Mouse (Mus musculus) midbrain, postnatal 0 days (tissue): ENCODE measurements around the gene Scyl1. TPM values are rescaled to one million over a fixed set of nuclear protein-coding genes. Genes with fewer than 3 reads are reported as not detected.

Experiments used
- ATAC-seq: fragments of 200-750 bp; cut with Nextera tagmentation; 2 replicates; pipeline ENCODE4 v1.8.0; 2017; ENCODE audit warnings: moderate number of reproducible peaks, mild to moderate bottlenecking, moderate TSS enrichment, moderate library complexity; ENCODE audit not compliant: low FRiP score
- DNase-seq: peaks from one replicate; pipeline ENCODE4 v3.0.0-alpha.2; 2015; ENCODE audit warnings: low spot score
- H3K27ac ChIP-seq: fragments of 300-500 bp; sonication (generic); 2 replicates; pipeline ENCODE4 v1.5.1; 2014; ENCODE audit warnings: low read depth, mild to moderate bottlenecking, low read length, mixed read lengths
- H3K27me3 ChIP-seq: fragments of 300-500 bp; sonication (generic); 2 replicates; pipeline ENCODE4 v1.6.1; 2014; ENCODE audit warnings: low read length, control low read depth, mixed read lengths; ENCODE audit not compliant: insufficient read depth
- H3K36me3 ChIP-seq: fragments of 300-500 bp; sonication (generic); 2 replicates; pipeline ENCODE4 v1.6.1; 2014; ENCODE audit warnings: low read length, control low read depth, mixed read lengths; ENCODE audit not compliant: insufficient read depth
- H3K4me1 ChIP-seq: fragments of 300-500 bp; sonication (generic); 2 replicates; pipeline ENCODE4 v1.6.1; 2014; ENCODE audit warnings: mild to moderate bottlenecking, control low read depth, antibody characterized with exemption, low read length, mixed read lengths; ENCODE audit not compliant: insufficient read depth
- H3K4me2 ChIP-seq: fragments of 300-500 bp; sonication (generic); 2 replicates; pipeline ENCODE4 v1.6.1; 2014; ENCODE audit warnings: low read depth, mild to moderate bottlenecking, low read length, mixed read lengths; ENCODE audit not compliant: poor library complexity, severe bottlenecking
- H3K4me3 ChIP-seq: fragments of 300-500 bp; sonication (generic); 2 replicates; pipeline ENCODE4 v1.5.1; 2014; ENCODE audit warnings: low read depth, mild to moderate bottlenecking, low read length, moderate library complexity
- H3K9ac ChIP-seq: fragments of 300-500 bp; sonication (generic); replicated peaks from 2 replicates; pipeline ENCODE4 v1.6.1; 2014; ENCODE audit warnings: mild to moderate bottlenecking, low read length, moderate library complexity, mixed read lengths; ENCODE audit not compliant: poor library complexity, severe bottlenecking
- H3K9me3 ChIP-seq: fragments of 300-500 bp; sonication (generic); 2 replicates; pipeline ENCODE4 v1.6.1; 2016; ENCODE audit warnings: low read length, control low read depth
- CTCF ChIP-seq: IDR thresholded peaks from 2 replicates; pipeline ENCODE4 v1.5.1; 2016; ENCODE audit warnings: antibody characterized with exemption, mild to moderate bottlenecking
- WGBS: fragments of 180-500 bp; shearing (Covaris S2); extraction: QIAGEN DNeasy Blood & Tissue Kit; methylation state at CpG from one replicate; pipeline ENCODE4 v1.1.7; 2014; 5-methylcytosine and 5-hydroxymethylcytosine counted together
- polyA plus RNA-seq: library from polyadenylated mRNA; unstranded; fragments of >200 nt; fragmentation: Nextera tagmentation; extraction: Ambion mirVana; gene quantifications from 2 replicates; pipeline ENCODE4 v1.2.1, GENCODE M21; 2015
- total RNA-seq: library from RNA; depleted of rRNA; stranded (reverse); fragments of >200 nt; gene quantifications from 2 replicates; pipeline ENCODE4 v1.2.3, GENCODE M21; 2014

The Scyl1 gene
- total and polyA plus RNA-seq, 2 experiments from 2014 or later, result 85.8 to 108 TPM

DNA sequence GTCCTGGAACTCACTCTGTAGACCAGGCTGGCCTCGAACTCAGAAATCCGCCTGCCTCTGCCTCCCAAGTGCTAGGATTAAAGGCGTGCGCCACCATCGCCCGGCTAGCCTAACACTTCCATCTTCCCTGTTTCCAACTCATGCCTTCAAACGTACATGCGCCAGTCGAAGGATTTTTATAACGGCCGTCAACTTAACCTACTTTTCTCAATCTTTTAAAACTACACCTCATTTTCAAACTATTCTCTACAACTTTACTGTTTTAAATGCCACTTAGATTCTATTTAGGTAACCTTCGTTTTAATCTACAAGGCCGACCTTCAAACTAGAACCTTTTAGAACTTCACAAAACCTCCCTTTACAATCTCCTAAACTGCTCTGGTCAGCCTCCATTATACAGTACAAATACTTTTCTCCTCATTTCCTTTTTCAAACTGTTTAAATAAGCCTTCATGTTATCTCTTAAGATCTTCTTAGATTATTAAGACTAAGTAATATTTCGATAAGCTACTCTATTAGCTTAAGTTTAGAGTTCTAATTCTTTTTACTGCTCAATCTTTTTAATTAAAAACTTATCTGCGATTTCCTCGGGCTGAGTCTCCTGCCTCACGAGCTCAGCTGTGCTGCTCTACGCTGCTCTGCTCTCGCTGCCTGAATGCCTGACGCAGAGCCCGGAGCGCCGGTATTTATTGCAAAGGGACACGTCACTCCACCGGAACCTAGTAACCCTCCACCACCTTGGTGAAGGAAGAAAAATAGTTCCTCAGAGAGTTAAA, 31.0 kb upstream of the Scyl1 start:
- peaks cover 6% of the 10 kb centered on the region; the same call in 1 of the 2 replicates for H3K4me1 ChIP-seq
- TF ChIP-seq CTCF, result no peak
- WGBS, result under 1% methylated on average over 25 of the region's 25 CpGs
- H3K4me2 ChIP-seq, result peak overlapping the region; percentile 64
- H3K9me3 ChIP-seq, result no peaks in the 10 kb centered on the region
- H3K9ac ChIP-seq, result peak overlapping the region; percentile 91
- peaks cover 9% of the 10 kb centered on the region for H3K36me3 ChIP-seq
- DNase-seq (peak; percentile 97), ATAC-seq (peak; percentile 53; the same call in 1 of the 2 replicates)
- H3K4me3 ChIP-seq, result peak overlapping the region; percentile 89
- no peaks in the 10 kb centered on the region for H3K27me3 ChIP-seq
- H3K27ac ChIP-seq, result peak overlapping the region; percentile 100

DNA sequence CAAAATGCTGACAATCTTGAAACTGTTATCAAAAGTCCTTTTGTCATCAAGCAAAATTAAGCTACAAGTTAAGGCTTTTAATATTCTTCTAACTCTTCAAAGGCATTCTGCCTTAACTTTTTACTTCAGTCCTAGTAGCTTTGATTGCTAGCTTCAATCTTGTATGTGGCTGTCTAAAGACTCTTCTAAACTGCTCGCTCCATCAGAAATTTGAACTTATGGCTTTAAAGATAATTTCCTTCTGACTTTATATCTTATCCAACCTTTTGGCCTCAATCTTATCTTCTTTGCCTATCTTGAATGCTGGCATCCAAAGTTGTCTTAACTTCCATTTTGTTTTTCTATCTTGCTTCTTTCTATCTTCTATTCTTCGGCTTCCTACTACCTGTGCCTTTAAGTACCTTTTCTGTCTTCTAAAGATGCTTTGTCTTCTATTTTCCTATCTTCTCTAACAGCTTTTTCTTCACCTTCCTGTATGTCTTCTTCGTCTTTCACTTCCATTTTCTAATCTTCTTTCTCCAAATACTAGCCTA, 30.3 kb upstream of the Scyl1 start:
- no peaks in the 10 kb centered on the region for H3K27me3 ChIP-seq
- peaks cover 14% of the 10 kb centered on the region for H3K36me3 ChIP-seq
- H3K4me1 ChIP-seq, result peaks cover 6% of the 10 kb centered on the region; the same call in 1 of the 2 replicates
- peak overlapping the region; percentile 64 for H3K4me2 ChIP-seq
- no peak for TF ChIP-seq CTCF
- DNase-seq (no peak), ATAC-seq (no peak)
- peak overlapping the region; percentile 89 for H3K4me3 ChIP-seq
- peak overlapping the region; percentile 91 for H3K9ac ChIP-seq
- no peaks in the 10 kb centered on the region for H3K9me3 ChIP-seq
- peak overlapping the region; percentile 100 for H3K27ac ChIP-seq
- 3% methylated on average over 3 of the region's 3 CpGs for WGBS

DNA sequence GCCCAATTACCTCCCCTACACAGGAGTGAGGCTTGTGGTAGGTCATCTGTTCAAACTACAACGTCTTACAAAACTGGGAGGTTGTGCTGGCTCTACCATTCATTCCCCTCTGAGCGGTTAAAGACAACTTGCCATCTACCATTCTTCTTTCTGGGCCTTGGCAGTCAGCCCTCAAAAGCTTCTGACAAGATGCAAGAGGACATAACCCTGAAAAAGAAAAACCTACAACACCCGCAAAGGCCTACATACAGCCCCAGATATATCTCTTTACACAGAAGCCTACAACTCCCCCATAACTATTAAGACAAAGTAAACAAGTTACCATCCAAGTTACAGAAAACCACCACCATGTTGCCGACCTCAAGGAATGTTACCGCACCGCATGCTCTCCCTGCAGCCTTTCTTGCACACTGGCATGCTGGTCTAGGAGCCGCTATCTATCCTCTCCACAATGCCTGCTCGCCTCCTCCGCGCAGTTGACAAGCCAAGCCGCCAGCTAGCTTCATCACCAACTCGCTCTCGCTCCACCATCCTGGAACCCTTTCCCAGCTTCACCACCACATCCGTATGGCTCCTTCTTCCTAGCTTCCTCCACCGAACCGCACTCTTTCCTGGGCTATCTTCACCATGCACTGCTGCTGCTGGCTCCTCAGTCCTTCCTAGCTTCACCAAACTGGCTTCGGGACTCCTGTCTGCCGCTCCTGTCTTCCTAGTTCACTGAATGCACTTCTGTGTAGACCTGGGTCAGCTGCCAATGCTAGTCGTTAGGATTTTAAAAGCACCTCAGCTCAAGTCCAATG, 29.6 kb upstream of the Scyl1 start:
- no peaks in the 10 kb centered on the region for H3K27me3 ChIP-seq
- peaks cover 20% of the 10 kb centered on the region for H3K36me3 ChIP-seq
- H3K27ac ChIP-seq, result peak overlapping the region; percentile 100
- H3K9me3 ChIP-seq, result no peaks in the 10 kb centered on the region
- H3K4me1 ChIP-seq, result peaks cover 10% of the 10 kb centered on the region; the same call in 1 of the 2 replicates
- H3K4me3 ChIP-seq, result peak overlapping the region; percentile 89
- H3K9ac ChIP-seq, result peak overlapping the region; percentile 91
- ATAC-seq (no peak), DNase-seq (no peak)
- peak overlapping the region; percentile 64 for H3K4me2 ChIP-seq
- under 1% methylated on average over 19 of the region's 19 CpGs for WGBS
- TF ChIP-seq CTCF, result no peak

DNA sequence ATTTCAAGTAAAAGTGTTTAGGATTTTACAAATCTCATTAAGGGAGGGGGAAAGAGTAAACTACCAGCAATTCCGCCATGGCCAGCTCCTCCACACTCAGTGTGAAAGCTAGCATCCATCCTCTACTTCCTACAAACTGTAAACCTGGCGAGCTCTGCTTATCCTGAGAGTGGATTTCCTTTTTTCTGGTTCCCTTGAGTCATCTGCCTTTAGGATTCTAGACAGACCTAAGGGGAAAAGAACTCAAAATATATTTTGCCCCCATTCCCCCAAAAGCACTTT, 29.1 kb upstream of the Scyl1 start:
- H3K4me2 ChIP-seq, result peak overlapping the region; percentile 64
- no peak for TF ChIP-seq CTCF
- DNase-seq, result no peak
- ATAC-seq, result no peak
- H3K9me3 ChIP-seq, result no peaks in the 10 kb centered on the region
- peaks cover 22% of the 10 kb centered on the region for H3K36me3 ChIP-seq
- H3K27me3 ChIP-seq, result no peaks in the 10 kb centered on the region
- H3K9ac ChIP-seq, result peak overlapping the region; percentile 91
- H3K4me3 ChIP-seq, result peak overlapping the region; percentile 89
- WGBS, result 0% methylated on average over 2 of the region's 2 CpGs
- peak overlapping the region; percentile 100 for H3K27ac ChIP-seq
- peaks cover 10% of the 10 kb centered on the region; the same call in 1 of the 2 replicates for H3K4me1 ChIP-seq

DNA sequence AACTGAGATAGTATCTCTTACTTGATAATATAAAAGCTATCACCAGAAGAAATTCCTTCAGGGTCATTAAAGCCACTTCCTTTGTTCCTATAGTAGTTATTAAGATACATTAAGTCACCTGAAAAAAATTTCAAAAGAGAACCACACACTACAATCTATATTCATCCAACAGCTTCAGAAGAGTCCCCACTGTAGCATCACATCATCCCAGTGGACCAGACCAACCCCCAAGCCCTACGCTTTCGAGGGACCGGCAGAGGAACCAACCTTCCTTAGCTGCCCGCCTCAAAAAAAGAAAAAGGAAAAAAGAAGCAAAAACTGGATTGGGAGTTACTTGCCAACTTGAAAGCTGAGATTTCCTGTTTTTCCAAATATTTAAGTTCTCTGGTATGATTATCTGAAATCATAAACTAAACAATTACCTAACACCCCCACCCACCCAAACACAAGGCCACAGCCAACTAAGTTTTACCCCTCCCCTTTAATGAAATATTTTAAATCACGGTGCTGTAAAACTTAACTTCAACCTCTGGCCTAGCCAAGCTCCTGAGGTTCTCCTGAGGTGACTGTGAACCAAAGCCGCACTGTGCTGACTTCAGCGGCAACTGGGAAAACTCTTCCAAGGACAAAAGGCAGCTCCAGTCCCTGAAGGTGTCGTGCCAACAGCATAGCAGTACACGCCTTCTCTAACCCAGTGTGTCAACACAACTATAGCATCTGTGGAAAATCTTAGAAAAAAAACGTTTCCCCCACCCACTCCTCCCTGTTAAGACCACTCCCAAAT, 28.5 kb upstream of the Scyl1 start:
- Histone ChIP-seq H3K27ac (peak overlapping the region; percentile 100), H3K9ac (peak overlapping the region; percentile 91), H3K4me2 (peak overlapping the region; percentile 64), H3K36me3 (peaks cover 28% of the 10 kb centered on the region), H3K27me3 (no peaks in the 10 kb centered on the region), H3K4me1 (peaks cover 14% of the 10 kb centered on the region; the same call in 1 of the 2 replicates), H3K9me3 (no peaks in the 10 kb centered on the region), H3K4me3 (peak overlapping the region; percentile 89)
- TF ChIP-seq CTCF, result no peak
- WGBS, result 1% methylated on average over 10 of the region's 10 CpGs
- DNase-seq (no peak), ATAC-seq (no peak)
